Mouse (Mus musculus) heart, embryonic 10.5 days (tissue): ENCODE data around the gene Snai1. TPM values are rescaled to one million over a fixed set of nuclear protein-coding genes. Genes with fewer than 3 reads are reported as not detected.
A peak's percentile ranks its signal among the peaks of the same experiment; 100 is the strongest.

ENCODE experiments used
- DNase-seq: peaks from one replicate; pipeline ENCODE4 v3.0.0-alpha.2; 2017; ENCODE audit warnings: low spot score
- H3K27ac ChIP-seq: fragments of 300-500 bp; sonication (generic); 2 replicates; pipeline ENCODE4 v1.5.1; 2016; ENCODE audit warnings: mild to moderate bottlenecking
- H3K27me3 ChIP-seq: fragments of 300-500 bp; sonication (generic); 2 replicates; pipeline ENCODE4 v1.6.1; 2016; ENCODE audit warnings: mild to moderate bottlenecking; ENCODE audit not compliant: poor library complexity, insufficient read depth, severe bottlenecking
- H3K36me3 ChIP-seq: fragments of 300-500 bp; sonication (generic); 2 replicates; pipeline ENCODE4 v1.6.1; 2016; ENCODE audit warnings: mild to moderate bottlenecking, moderate library complexity
- H3K4me1 ChIP-seq: fragments of 300-500 bp; sonication (generic); 2 replicates; pipeline ENCODE4 v1.6.1; 2016; ENCODE audit warnings: mild to moderate bottlenecking
- H3K4me3 ChIP-seq: fragments of 300-500 bp; sonication (generic); 2 replicates; pipeline ENCODE4 v1.5.1; 2016; ENCODE audit warnings: mild to moderate bottlenecking, moderate library complexity
- H3K9me3 ChIP-seq: fragments of 300-500 bp; sonication (generic); 2 replicates; pipeline ENCODE4 v1.6.1; 2016; ENCODE audit warnings: mild to moderate bottlenecking, moderate library complexity
- WGBS: fragments of 180-500 bp; shearing (Covaris S2); methylation state at CpG from one replicate; pipeline ENCODE4 v1.1.7; 2016; 5-methylcytosine and 5-hydroxymethylcytosine counted together
- polyA plus RNA-seq: library from polyadenylated mRNA; unstranded; fragments of >200 nt; fragmentation: Nextera tagmentation; extraction: Ambion mirVana; gene quantifications from 2 replicates; pipeline ENCODE4 v1.2.1, GENCODE M21; 2016

The Snai1 gene
- polyA plus RNA-seq, 1 experiment from 2014 or later, result 42.2 TPM

DNA sequence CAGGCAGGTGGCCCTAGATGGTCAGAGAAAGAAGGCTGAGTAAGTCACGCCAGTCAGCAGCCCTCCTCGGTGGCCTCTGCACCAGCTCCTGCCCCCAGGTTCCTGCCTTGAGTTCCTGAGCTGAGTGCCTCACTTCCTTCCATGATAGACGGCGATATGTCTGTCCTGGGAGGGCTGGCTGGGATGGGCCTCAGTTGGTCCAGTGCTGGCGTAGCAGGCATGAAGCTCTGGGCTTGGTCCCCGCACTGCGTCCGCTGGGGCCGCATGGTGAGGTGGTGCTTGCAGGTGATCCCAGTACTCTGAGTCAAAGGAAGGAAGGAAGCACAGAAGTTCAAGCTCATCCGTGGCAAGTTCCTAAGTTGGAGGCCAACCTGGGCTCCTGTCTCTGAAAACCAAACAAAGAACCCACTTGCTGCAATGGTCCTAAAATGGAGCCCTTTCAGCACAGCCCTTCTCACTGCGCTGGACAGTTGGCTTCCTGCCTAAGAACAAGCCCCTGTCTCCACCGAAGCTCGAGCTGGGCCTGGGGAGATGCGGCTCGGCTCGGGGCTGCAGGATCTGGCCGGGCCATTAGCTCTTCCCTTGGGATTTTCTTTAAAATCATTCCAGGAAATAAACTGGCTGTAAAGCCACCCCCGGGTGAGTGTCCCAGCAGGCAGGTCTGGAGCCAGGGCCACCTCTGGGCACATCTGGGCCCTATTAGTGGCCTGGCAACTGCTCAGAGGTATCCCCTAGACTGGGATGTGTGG lies 8.6 kb downstream of the Snai1 start:
- peaks cover 57% of the 10 kb centered on the region for H3K4me1 ChIP-seq
- no peak overlapping the region for H3K4me3 ChIP-seq
- no peaks in the 10 kb centered on the region for H3K9me3 ChIP-seq
- peaks cover 9% of the 10 kb centered on the region for H3K36me3 ChIP-seq
- peak overlapping the region; percentile 6; the same call in 1 of the 2 replicates for H3K27ac ChIP-seq
- 77% methylated on average over 18 of the region's 18 CpGs for WGBS
- peak; percentile 70 for DNase-seq
- peaks cover 12% of the 10 kb centered on the region; the same call in 1 of the 2 replicates for H3K27me3 ChIP-seq

DNA sequence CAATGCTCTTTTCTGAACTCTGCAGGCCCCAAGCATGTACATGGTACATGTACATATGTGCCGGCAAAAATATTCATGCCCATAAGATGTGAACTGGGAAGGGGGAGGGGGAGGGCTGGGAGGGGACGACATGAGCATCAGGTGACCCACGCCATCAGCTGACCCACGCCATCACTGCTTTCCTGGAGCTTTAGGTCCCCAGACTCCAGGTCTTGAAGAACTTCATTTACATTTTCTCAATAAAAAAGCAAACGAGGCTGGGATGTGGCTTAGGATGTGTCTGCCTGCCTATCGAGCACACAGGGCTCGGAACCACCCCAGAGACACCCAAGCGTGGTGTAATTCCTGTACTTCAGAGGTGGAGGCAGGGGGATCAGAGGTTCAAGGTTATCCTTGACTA lies 9.4 kb downstream of the Snai1 start:
- H3K4me1 ChIP-seq, result peaks cover 53% of the 10 kb centered on the region
- H3K27ac ChIP-seq, result no peak overlapping the region
- 87% methylated on average over 8 of the region's 8 CpGs for WGBS

DNA sequence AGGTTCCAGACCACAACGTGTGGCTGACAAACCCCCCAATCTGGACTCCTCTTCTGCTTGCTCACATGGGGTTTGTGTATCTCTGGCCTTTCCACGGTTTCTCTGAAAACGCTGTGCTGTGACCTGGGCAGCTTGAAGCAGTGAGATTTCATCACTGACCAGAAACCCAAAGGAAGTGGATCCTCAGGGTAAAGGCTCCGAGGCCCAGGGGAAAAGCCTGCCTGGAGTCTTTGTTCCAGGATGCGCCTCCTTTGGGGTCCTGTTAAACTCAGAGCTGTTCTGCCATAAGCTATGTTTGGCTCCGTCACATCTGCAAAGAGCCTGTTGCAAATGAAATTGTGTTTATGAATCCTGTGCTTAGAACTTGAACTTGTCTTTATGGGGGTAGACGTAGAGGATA lies 11.0 kb downstream of the Snai1 start:
- Histone ChIP-seq H3K27ac (no peak overlapping the region), H3K9me3 (no peaks in the 10 kb centered on the region), H3K36me3 (no peaks in the 10 kb centered on the region; the same call in 1 of the 2 replicates), H3K4me3 (no peak overlapping the region), H3K4me1 (peaks cover 54% of the 10 kb centered on the region), H3K27me3 (peaks cover 4% of the 10 kb centered on the region; the same call in 1 of the 2 replicates)
- WGBS, result 81% methylated on average over 7 of the region's 7 CpGs
- DNase-seq, result no peak

More for the DNA sequence above, 9.4 kb downstream of the Snai1 start:
- no peaks in the 10 kb centered on the region for H3K9me3 ChIP-seq
- H3K4me3 ChIP-seq, result no peak overlapping the region
- no peak for DNase-seq
- H3K27me3 ChIP-seq, result peaks cover 4% of the 10 kb centered on the region; the same call in 1 of the 2 replicates
- peaks cover under 1% of the 10 kb centered on the region for H3K36me3 ChIP-seq

DNA sequence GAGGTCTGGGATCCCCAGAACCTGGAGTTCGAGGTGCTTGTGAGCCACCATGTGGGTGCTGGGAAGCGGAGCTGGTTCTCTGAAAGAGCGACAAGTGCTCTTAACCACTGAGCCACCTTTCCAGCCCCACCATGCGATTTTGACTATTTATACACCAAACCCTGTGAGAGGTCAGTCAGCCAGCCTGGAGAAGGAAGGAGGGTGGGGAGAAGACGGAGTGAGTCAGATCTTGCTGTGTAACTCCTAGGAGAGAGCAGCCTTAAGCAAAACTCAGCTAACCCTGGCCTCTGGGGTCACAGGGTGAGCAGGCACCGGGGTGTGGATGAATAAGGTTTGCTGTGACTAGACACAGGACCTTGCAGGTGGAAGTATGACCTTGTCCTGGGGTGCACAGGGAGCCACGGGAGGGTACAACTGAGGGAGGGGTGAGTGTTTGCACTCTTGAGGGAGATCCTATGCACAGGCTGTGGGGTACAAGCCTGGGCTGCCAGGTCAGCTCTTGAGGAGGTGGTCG lies 12.4 kb downstream of the Snai1 start:
- H3K36me3 ChIP-seq, result no peaks in the 10 kb centered on the region; the same call in 1 of the 2 replicates
- no peaks in the 10 kb centered on the region for H3K9me3 ChIP-seq
- H3K4me3 ChIP-seq, result no peak overlapping the region
- H3K27me3 ChIP-seq, result peaks cover 4% of the 10 kb centered on the region; the same call in 1 of the 2 replicates
- H3K27ac ChIP-seq, result 0 out of 2 replicates have a peak overlapping the region, but pooled peaks have one; percentile 48
- peaks cover 59% of the 10 kb centered on the region for H3K4me1 ChIP-seq
- WGBS, result 62% methylated on average over 8 of the region's 8 CpGs
- no peak for DNase-seq

DNA sequence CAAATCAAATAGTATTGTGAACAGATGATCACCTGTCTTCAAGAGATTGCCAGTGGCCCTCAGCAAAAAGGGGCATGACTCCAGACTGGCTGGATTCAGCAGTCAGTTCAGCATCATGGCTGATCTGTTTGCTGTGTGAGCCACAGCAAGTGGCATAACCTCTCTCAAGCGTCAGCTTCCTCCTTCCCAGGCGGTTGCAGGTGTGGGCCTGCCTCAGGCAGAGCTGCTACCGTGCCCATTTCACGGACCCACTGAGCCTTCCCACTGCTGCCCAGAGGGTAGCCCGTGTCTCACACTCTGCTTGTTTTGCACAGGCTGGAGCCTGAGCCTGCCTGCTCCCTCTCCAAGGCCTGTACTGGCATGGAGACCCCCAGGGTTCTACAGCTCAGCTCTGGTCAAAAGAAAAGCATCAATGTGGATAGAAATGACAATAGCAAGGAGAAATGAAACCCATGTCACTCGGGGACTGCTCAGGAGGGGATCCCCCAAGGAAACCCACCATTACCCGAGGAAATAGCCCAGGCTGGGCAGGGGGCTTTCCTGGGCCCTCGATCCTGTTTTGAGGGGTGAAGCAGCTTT lies 13.4 kb downstream of the Snai1 start:
- Histone ChIP-seq H3K27me3 (peaks cover 4% of the 10 kb centered on the region; the same call in 1 of the 2 replicates), H3K4me3 (no peak overlapping the region), H3K36me3 (no peaks in the 10 kb centered on the region; the same call in 1 of the 2 replicates), H3K9me3 (no peaks in the 10 kb centered on the region), H3K27ac (peak overlapping the region; percentile 63), H3K4me1 (peaks cover 58% of the 10 kb centered on the region)
- WGBS, result 81% methylated on average over 8 of the region's 8 CpGs
- no peak for DNase-seq

DNA sequence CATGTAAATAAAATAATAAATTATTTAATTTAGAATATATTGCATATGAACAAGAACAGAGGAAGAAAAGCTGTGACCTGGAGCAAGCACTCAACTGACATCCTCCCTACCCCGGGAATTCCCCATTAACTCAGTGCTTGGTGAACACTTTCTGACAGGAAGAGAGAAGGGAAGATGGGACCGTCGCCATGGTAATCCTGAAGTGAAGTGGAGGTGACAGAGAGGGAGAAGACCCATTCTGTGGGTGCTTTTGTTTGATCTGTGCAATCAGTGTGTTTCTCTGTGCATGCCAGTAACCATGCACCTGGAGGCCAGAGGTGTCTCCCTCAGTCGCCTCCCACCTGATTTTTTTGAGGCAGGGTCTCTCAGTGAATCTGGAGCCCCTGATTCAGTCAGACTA lies 14.3 kb downstream of the Snai1 start:
- 65% methylated on average over 4 of the region's 4 CpGs for WGBS
- peaks cover 53% of the 10 kb centered on the region for H3K4me1 ChIP-seq
- no peaks in the 10 kb centered on the region for H3K9me3 ChIP-seq
- no peak for DNase-seq
- H3K27ac ChIP-seq, result peak overlapping the region; percentile 82
- peaks cover 4% of the 10 kb centered on the region; the same call in 1 of the 2 replicates for H3K27me3 ChIP-seq
- no peaks in the 10 kb centered on the region for H3K36me3 ChIP-seq
- no peak overlapping the region for H3K4me3 ChIP-seq

DNA sequence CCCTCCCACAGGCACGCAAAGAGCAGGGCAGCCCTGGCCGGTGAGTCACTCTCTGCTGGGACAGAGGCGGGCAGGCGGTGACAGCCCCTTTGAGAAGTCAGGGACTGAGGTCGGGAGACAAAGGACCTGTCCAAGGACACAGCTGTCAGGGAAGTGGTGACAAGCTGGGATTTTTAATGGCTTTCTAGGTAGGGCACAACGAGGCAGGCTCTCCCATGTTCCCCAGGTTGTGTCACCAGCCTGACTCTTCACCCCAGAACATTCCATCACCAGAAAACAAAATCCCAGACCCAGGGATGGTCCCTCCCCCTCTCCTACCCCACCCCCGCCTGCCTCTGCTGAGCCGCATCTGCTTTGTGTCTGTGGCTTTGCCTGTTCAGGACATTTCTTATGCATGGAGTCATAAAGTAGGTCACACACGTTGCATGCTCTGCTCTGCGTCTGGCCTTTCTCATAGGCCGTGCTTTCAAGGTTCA lies 15.0 kb downstream of the Snai1 start:
- H3K4me3 ChIP-seq, result no peak overlapping the region
- H3K36me3 ChIP-seq, result no peaks in the 10 kb centered on the region
- peaks cover 6% of the 10 kb centered on the region for H3K27me3 ChIP-seq
- H3K9me3 ChIP-seq, result no peaks in the 10 kb centered on the region
- peaks cover 53% of the 10 kb centered on the region for H3K4me1 ChIP-seq
- peak overlapping the region; percentile 82 for H3K27ac ChIP-seq
- 8% methylated on average over 11 of the region's 11 CpGs for WGBS
- DNase-seq, result peak; percentile 95

DNA sequence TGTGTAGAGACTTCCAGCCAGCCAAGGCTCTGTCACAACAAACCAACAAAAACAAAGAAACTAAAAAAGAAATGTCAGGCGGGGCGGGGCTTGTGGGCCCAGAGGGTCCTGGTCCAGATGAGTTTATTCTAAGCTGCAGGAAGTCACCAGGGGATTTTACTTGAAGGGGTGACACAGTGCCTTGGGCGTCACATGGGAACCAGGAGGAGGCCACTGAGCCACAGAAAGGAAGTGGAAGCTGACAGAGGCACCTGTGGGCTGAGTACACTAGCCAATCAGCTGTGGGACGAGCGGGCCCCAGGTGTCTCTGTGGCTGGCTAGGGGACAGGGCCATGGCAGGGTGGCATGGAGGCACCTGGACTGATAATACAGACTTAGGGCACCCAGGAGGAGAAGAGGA lies 17.8 kb downstream of the Snai1 start:
- no peak for DNase-seq
- 88% methylated on average over 5 of the region's 5 CpGs for WGBS
- Histone ChIP-seq H3K9me3 (no peaks in the 10 kb centered on the region), H3K27me3 (peaks cover 29% of the 10 kb centered on the region), H3K27ac (peak overlapping the region; percentile 37), H3K4me1 (peaks cover 58% of the 10 kb centered on the region), H3K4me3 (no peak overlapping the region), H3K36me3 (no peaks in the 10 kb centered on the region)

DNA sequence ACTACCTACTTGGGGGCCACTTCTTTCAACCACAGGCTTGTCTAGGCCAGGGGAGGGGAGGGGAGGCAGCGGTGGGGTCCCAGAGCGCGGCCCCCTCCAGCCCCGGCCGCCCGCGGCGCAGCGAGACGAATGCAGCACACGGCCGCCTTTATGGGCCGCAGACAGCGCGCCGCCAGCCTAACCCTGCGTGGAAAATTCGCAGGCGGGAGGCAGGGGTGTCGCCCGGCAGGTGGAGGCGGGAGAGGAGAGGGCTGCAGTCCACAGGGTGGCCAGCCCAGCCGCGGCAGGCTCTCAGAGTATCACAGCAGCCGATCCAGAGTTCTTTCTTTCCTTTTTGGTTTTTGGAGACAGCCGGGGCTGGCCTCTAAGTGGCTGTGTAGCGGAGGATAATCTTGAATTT lies 21.4 kb downstream of the Snai1 start:
- Histone ChIP-seq H3K9me3 (no peaks in the 10 kb centered on the region), H3K4me1 (peaks cover 57% of the 10 kb centered on the region), H3K27me3 (peaks cover 42% of the 10 kb centered on the region), H3K4me3 (peak overlapping the region; percentile 46), H3K36me3 (no peaks in the 10 kb centered on the region), H3K27ac (peak overlapping the region; percentile 86)
- DNase-seq, result no peak
- WGBS, result 7% methylated on average over 27 of the region's 27 CpGs

DNA sequence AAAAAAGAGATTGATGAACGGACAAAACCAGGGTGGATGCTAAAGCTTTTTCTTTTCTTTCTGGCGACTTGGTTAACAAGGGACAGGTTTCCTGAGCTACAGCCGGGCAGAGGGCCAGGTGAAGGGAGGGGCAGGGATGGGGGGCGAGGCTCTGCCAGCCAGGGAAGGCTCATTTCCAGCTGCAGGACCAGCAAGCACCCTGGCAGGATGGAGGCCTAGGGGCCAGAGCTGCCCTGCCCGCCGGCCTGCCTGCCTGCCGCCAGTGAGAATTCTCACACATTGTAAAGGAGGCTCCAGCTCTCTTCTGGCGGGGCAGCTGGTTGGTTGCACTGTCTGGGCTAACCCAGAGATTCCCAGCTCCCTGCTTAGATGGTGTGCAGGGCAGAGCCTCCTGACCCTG lies 24.1 kb downstream of the Snai1 start:
- Histone ChIP-seq H3K4me3 (no peak overlapping the region), H3K27ac (peak overlapping the region; percentile 76), H3K27me3 (peaks cover 42% of the 10 kb centered on the region), H3K9me3 (no peaks in the 10 kb centered on the region), H3K4me1 (peaks cover 68% of the 10 kb centered on the region), H3K36me3 (no peaks in the 10 kb centered on the region)
- DNase-seq, result no peak
- WGBS, result 38% methylated on average over 8 of the region's 8 CpGs

DNA sequence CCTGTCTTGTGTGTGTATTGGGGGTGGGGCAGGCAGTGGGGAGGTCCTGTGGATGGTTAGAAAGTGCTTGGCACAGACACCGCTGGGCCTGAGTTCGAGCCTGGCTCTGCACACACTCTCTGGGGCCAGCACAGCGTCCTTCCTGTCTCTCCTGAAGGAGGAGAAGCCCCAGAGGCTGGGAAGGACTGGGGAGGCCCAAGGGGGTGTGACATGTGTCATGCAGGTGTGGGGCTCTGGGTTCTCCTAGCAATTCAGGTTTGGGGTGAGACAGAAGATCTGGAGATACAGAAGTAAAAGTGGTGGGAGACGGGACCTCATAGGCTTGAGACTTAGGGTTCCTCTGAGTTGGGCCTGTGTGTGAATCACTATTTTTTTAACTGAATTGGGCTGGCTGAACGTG lies 25.0 kb downstream of the Snai1 start:
- Histone ChIP-seq H3K27ac (peak overlapping the region; percentile 76), H3K4me1 (peaks cover 70% of the 10 kb centered on the region), H3K36me3 (no peaks in the 10 kb centered on the region), H3K9me3 (no peaks in the 10 kb centered on the region), H3K27me3 (peaks cover 40% of the 10 kb centered on the region), H3K4me3 (no peak overlapping the region)
- DNase-seq, result no peak
- WGBS, result 60% methylated on average over 5 of the region's 5 CpGs

DNA sequence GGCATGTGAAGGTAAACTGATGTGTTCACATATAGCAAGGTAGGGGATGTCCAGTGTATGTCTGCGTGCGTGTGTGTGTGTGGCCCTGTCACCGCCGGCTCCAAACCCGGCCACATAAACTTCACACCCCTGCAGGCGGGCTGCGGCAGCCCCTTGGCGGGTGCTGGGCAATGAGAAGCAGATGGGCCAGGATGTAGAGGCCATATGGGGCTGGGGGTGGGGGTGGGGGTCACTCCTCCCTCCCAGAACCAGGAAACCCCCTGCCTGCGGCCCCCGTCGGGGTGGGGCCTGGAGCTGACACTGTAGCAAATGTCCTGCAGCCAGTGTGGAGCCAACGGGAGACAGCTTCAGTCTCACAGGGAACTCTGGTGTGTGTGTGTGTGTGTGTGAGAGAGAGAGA lies 25.7 kb downstream of the Snai1 start:
- H3K27ac ChIP-seq, result peak overlapping the region; percentile 76
- 0 out of 2 replicates have a peak overlapping the region, but pooled peaks have one; percentile 27 for H3K4me3 ChIP-seq
- no peaks in the 10 kb centered on the region for H3K9me3 ChIP-seq
- H3K4me1 ChIP-seq, result peaks cover 70% of the 10 kb centered on the region
- WGBS, result 23% methylated on average over 12 of the region's 12 CpGs
- H3K27me3 ChIP-seq, result peaks cover 33% of the 10 kb centered on the region
- no peak for DNase-seq
- no peaks in the 10 kb centered on the region for H3K36me3 ChIP-seq
